Mouse (Mus musculus) monocyte, adult 5-6 weeks (primary cell): ENCODE results near the gene Strip2. TPM values are rescaled to one million over a fixed set of nuclear protein-coding genes. Genes with fewer than 3 reads are reported as not detected.

Experiments used
- ATAC-seq: fragments of 153-309, 156-312 bp; replicated peaks from 2 replicates; pipeline ENCODE4 v1.8.0; 2017; ENCODE audit warnings: mild to moderate bottlenecking; ENCODE audit not compliant: low TSS enrichment, insufficient number of reproducible peaks, severe bottlenecking, poor library complexity, low FRiP score
- total RNA-seq: library from RNA; stranded (forward); fragments of 200-1000, 200-491, 200-594 nt; gene quantifications from 3 replicates; pipeline ENCODE4 v1.2.3, GENCODE M21; 2017

The Strip2 gene
- total RNA-seq, 1 experiment from 2014 or later = 1.0 TPM

DNA sequence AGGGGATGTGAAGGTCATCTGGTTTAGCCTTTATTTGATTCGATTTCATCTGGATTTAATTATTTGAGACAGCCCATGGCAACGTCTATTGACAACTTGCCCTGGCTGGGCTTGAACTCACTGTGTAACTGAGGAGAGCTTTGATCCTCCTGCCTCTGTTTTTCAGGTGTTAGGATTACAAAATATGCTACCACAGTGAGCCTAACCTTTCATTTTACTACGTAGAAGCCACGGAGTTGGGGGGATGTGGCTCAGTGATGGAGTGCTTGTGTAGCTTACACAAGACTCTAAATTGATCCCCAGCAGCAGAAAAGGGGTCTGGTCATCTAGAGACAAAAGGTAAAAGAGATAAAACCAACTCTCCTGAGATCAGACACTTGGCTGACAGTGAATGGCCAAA is 1.1 kb downstream of the Strip2 start:
- ATAC-seq = no peak

DNA sequence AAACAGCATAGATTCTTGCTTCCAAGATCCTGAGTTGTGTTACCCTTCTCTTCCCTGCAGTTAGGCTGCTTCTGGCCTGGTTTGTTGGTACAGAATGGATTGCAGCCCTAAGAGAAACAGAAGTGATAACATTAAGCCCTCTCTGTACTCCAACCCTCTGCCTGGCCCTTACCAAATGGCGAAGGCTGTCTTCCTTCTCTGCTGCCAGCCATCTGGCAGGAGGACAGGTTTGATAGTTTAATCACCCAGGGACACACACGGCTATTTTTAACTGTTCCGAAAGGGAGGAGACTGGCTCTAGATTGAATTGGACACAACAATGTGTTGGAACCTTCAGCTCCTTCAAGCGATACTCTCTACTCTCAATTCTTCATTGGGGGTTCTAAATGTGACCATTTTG is 6.7 kb downstream of the Strip2 start:
- ATAC-seq = no peak

DNA sequence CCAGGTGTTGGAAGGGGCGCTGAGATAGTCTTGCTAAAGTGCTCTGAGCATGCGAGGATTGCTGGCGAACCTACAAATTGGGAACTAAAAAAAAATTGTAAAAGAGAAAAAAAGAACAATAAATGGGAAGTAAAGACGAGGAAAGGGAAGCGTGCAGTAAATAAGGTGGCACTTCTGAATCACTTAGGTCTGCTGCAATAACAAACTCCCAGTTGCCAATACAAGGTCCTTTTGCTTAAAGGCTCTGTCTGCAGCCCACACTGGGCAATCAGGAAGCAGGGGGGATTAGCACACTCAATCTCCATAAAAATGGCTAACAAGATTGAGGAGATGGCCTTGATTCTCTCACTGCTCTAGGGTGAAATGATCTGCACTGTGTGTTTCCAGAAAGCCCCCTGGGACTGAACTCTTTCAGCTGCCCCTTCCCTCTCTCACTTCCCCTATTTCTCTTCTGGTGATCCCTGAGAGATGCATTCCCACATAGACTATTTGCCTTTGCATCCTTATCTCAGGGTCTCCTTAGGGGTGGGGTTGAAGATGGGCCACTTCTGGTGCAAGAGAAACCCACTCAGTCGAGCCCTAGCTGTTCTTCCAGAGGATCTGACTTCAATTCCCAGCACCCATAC is 8.9 kb downstream of the Strip2 start:
- ATAC-seq = no peak

DNA sequence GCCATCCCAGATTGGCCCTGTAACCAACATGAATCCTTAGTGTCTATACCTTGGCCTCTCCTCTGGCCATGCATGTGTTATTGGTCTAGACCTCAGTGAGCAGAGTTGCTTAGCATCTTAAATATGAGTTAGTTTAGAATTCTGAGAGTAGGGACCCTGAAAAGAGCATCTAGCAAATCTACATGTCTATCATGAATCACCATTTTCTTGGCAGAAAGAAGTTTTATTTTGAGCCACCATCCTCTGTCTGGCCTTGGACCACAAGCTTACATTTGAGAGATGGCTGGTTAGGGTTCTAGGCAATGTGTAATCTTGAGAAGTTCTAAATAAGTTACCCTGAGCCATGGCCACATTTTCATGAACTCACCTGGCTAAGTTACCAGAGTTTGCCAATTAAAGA is 13.3 kb downstream of the Strip2 start:
- ATAC-seq = no peak

DNA sequence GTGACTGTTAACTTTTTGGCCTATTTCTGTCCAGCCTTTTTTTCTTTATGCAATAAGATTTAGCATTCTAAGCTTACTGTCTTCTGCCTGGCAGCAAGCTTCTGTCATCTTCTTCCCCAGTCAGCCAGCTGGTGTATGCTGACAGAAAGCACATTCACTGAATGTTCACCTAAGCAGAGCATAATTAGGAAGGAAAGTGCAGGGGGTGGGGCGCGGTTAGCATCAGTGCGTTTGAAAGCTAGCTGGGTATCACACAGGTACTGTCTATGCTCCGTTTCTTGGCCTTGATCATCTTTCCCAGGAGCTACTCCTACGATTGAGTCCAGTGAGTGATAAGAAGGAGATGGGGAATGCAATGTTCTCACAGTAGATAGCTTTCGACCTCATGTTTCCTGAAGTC is 13.9 kb downstream of the Strip2 start:
- no peak for ATAC-seq

DNA sequence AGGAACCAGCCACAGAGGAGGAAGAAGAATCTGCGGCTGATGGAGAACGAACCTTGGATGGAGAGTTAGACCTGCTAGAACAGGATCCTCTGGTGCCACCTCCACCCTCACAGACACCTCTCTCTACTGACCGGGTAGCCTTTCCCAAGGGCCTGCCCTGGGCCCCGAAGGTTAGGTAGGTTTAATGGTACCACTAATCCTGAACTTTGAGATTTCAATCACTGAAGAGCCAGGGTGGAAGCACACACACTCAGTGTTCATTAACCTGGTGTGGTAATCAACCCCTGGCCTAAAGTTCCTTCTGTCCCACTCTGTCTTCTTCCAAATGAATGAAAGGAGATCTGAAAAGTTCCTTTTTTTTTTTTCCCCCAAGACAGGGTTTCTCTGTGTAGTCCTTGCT is 14.4 kb downstream of the Strip2 start:
- ATAC-seq = no peak

DNA sequence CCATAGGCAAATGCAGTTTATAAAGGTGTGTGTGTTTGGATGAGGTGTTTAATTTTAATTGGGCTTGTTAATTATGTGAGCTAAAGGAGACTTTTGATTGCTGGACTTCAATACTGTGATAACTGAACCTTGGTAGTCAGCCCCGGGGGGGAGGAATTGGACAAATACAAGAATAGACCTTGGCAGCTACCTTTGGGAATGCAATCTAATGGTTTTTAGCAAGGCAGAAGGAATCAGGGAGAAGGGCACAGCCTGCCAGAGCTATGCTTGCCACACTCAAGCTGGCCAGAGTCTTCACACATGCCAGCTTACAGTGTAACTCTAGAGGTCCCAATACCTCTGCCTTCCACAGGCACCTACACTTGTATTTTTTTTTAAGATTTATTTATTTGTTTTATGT is 18.9 kb downstream of the Strip2 start:
- ATAC-seq = no peak

DNA sequence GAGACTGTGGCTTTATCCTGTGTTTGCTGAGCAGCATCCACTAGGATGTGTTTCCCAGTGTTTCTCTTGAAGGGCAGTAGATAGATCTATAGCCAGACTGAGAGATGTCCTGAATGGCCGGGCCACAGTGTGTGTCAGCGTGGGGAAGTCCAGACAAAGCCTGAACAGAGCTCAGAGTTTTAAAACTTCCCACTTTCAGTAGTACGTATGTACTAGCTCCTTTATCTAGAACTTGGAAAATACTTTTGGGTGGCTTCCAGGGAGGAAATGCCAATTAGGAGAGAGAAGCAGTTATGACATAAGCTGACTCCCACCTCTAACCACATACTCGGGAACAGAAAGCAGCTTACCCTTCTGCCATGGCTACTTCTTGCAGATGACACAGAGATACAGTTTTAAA is 23.6 kb downstream of the Strip2 start:
- ATAC-seq = no peak

DNA sequence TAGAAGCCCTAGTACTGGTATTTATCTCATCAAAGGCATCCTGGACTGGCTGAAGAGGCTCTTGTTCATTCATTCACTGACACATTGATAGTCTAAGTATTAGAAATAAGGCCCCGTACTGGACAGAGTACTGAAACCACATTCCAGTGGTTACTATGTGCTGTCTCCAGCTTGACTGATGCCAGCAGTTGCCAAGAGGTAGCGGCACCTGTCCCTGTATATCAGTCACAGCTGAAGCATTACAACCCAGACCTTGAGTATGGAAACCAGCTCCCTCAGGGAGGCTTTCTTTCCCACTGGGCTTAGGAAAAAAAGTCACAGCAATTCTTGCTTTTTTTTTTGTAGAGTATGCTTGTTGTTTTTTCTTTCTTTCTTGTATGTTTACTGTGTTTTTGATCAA is 24.2 kb downstream of the Strip2 start:
- no peak for ATAC-seq

DNA sequence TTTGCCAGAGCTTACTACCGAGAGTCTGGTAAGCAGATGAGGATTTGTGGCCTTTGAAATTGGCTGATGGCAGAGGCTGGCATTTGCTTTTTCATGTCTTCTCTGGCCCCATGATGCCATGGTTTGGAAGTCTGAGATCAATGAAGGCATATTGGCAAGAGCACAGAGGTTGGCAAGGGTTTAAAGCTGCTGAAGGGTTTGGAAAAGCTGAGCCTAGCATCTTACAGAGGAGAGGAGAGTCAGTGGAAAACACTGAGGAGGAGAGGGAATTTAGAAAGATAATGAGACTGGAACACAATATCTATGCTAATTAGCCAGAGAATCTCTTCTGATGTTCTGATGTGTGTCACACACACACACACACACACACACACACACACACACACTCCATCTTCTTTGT is 27.7 kb downstream of the Strip2 start:
- no peak for ATAC-seq

DNA sequence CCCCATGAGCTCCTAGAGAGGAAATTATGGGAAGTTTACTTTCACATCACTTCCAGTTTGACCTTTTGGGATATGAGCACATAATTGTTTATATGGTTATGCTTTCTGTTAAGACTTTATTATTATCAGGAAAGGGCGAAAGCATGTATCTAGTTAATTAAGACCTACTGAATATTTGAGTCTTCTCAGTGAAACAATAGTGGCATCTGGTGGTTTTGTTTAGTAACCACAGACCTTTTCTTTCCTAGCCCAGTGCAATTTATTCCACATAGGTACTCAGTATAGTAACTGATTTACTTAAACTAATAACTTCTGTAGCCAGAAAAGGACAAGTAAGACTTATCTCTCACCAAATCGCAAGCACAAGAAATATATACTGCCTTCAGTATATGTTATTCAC is 29.8 kb downstream of the Strip2 start:
- ATAC-seq = no peak

DNA sequence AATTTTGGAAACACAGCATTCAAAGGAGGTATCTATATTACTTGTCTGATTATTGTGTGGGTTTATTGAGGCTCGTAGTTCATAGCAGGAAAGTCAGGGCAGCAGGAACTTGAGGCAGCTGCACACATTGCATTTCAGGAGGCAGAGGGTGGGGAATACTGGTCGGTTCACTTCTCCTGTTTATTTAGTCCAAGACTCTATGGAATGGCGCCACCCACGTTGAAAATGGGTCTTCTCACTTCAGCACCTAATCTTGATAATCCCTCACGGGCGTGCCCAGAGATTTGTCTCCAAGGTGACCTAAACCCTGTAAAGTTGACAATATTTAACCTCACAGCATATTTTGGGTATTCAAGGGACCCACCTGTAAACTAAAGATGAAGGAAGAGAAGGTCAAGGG is 31.0 kb downstream of the Strip2 start:
- ATAC-seq = no peak

DNA sequence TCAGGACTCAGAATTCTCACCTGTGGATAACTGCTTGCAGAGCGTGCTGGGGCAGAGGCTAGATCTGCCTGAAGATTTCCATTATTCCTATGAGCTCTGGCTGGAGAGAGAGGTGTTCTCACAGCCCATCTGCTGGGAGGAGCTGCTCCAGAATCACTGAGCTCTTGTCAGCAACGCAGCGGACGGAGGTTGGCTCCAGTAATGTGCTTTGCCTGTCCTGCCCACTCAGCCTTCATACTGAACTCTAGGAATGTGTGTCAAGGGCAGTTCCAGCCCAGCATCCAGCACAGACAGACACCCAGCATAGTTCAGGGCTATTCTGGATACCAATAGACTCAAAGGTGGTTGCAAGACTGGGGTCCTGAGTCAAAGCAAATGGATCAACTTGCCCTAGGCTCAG is 39.9 kb downstream of the Strip2 start:
- no peak for ATAC-seq

DNA sequence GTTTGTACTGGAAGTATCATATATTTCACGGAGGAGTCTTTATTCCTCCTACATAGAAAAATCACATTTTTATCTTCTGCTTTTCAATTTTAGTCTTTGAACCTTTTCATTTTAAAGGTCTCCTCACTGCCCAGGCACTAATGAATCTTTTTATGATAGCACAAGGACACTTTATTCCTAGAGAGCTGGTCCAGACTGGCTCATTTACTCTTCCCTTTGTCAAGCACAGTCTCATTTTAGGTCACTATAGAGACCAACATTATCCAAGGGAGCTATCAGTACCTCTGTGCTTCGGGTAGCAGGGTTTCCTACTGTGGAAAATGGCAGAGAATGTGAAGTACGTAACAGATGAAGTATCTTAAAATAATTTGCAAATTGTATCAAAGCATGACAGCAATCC is 41.9 kb downstream of the Strip2 start:
- ATAC-seq = no peak

DNA sequence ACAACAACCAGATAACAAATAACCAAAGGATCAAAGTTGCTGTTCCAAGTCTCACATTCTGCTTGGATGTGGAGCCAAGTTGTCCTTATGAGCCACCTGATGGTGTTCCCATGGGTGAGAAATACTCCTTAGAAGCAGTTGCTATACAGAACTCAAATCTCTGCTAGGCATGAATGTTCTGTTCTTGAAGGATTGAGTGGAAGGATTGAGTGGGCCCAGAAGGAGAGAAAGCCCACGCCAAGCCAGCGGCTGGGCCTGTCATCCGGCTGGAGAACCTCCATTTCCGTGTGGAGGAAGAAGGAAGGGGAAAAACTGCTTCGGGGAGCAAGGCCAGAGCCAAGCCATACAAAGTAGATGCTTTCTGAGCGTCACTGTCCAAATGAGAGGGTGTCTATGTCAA is 44.3 kb downstream of the Strip2 start:
- no peak for ATAC-seq

DNA sequence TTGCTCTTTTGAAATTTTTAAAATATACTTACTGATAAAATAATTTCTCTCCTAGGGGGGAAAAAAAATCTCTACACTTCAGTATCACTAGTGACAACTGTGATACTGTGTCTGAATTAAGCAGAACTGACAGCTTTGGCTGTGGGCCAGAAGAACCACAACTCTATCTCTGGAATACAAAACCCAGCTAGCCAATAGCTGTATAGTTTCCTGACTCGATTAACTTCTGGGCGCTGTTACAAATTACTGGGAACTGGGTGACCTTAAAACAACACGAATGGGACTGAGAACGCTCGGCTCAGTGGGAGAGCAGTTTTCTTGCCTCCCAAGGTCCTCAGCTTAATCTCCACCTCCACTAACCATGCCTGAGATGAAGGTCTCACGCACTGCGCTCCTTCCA is 51.1 kb downstream of the Strip2 start:
- no peak for ATAC-seq

DNA sequence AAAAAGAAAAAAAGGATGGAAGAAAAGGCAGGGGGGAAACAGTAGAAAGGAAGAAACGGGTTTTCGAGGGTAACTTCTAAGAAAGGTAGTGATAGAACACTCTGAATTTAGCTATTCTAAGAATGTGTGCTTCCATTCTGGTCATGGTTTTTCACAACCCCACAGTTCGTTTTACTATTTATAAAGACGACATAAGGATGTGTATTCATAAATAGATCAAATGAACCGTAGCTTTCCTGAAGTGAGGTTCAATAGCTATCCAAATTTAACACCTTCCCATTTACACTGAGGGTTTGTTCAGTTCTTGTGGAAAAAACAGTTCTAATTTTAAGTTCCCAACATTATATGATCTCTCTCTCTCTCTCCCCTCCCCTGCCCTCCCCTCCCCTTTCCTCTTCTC is 56.5 kb downstream of the Strip2 start:
- ATAC-seq = no peak

DNA sequence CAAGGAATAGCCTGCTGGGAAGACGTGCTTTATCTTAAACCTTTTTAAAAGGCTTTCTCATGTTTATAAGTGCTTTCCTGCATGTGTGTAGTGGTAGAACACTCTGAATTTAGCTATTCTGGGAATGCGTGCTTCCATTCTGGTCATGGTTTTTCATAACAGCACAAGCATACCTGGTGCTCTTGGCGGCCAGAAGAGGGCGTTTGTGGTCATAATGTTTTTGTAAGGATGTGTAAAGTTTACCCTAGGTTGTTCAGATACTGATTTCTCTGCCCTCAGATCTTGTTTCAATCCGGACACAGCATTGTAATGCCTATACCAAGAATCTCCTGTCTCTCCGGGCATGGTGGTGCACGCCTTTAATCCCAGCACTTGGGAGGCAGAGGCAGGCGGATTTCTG is 58.0 kb downstream of the Strip2 start:
- no peak for ATAC-seq

DNA sequence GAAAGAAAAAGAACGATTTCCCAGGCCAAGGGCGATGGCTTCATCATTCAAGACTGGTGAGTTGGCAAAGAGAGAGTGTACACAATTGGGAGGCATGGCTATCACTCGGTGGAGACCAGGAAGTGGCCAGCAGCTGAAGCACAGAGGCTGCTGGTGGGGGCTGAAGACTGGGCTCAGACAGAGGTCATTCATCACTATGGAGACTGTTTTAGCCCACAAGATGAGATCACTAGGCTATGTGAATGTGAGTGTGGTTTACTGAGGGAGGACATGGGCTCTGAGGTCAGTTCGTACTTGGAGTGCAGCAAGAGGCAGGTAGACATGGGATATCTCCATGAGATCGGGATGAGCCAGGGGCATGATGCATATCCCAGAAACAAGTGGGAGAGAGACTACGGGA is 63.6 kb downstream of the Strip2 start:
- no peak for ATAC-seq

DNA sequence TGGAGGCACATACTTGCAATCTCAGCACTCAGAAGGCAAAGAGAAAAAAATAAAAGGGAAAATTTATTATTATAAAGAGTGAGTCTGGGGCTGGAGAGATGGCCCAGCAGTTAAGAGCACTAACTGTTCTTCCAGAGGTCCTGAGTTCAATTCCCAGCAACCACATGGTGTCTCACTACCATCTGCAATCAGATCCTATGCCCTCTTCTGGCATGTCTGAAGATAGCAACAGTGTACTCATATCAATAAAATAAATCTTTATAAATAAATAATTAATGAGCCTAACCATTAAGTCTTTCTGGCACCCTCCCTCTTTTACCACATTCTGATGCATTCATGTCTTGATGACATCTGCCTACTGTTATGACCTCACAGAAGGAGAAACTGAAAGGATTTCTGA is 65.0 kb downstream of the Strip2 start:
- no peak for ATAC-seq

DNA sequence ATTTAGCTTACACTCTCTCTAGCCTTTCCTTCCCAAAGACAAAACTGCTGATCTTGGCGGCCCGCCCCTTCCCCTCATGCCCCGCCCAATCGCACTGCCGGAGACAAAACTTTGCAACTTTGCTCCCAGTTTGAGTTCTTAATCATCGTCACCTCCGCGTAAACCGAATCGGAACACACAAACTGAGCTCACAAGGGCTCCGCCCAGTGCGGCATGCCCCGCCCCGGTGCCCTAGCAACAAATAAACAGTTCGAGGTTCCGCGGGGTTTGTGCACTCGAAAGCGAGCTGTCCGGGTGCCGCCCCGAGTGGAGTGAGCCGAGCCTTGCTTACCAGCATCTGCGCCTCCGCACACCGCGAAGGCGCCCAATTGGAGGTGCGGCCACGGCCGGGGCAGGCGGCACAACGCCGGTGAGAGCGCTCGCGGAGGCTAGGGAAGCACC is 68.3 kb downstream of the Strip2 start:
- ATAC-seq = peak; percentile 98
